Mouse (Mus musculus) forebrain, postnatal 0 days (tissue): ENCODE results near the gene Ttyh2. TPM values are rescaled to one million over a fixed set of nuclear protein-coding genes. Genes with fewer than 3 reads are reported as not detected.

ENCODE experiments used
- ATAC-seq: fragments of 200-750 bp; cut with Nextera tagmentation; 2 replicates; pipeline ENCODE4 v1.8.0; 2017; ENCODE audit warnings: mild to moderate bottlenecking, moderate library complexity
- DNase-seq: peaks from one replicate; pipeline ENCODE4 v3.0.0-alpha.2; 2015
- H3K27ac ChIP-seq: fragments of 300-500 bp; sonication (generic); 2 replicates; pipeline ENCODE4 v1.5.1; 2014; ENCODE audit warnings: low read depth, mild to moderate bottlenecking, antibody characterized with exemption, low read length, moderate library complexity, mixed read lengths
- H3K27me3 ChIP-seq: fragments of 300-500 bp; sonication (generic); 2 replicates; pipeline ENCODE4 v1.6.1; 2014; ENCODE audit warnings: mild to moderate bottlenecking, low read length, mixed read lengths; ENCODE audit not compliant: insufficient read depth
- H3K36me3 ChIP-seq: fragments of 300-500 bp; sonication (generic); 2 replicates; pipeline ENCODE4 v1.6.1; 2014; ENCODE audit warnings: mild to moderate bottlenecking, moderate library complexity; ENCODE audit not compliant: insufficient read depth
- H3K4me1 ChIP-seq: fragments of 300-500 bp; sonication (generic); 2 replicates; pipeline ENCODE4 v1.6.1; 2014; ENCODE audit warnings: antibody characterized with exemption; ENCODE audit not compliant: insufficient read depth
- H3K4me2 ChIP-seq: fragments of 300-500 bp; sonication (generic); 2 replicates; pipeline ENCODE4 v1.6.1; 2014; ENCODE audit warnings: low read depth, mild to moderate bottlenecking, moderate library complexity
- H3K4me3 ChIP-seq: fragments of 300-500 bp; sonication (generic); 2 replicates; pipeline ENCODE4 v1.5.1; 2014; ENCODE audit warnings: low read depth, low read length, mixed read lengths
- H3K9ac ChIP-seq: fragments of 300-500 bp; sonication (generic); 2 replicates; pipeline ENCODE4 v1.6.1; 2014; ENCODE audit warnings: mild to moderate bottlenecking
- H3K9me3 ChIP-seq: fragments of 300-500 bp; sonication (generic); 2 replicates; pipeline ENCODE4 v1.6.1; 2016; ENCODE audit warnings: low read length
- CTCF ChIP-seq: sonication (generic); IDR thresholded peaks from 2 replicates; pipeline ENCODE4 v1.5.1; 2016; ENCODE audit warnings: antibody characterized with exemption, control low read depth, low read depth
- WGBS: fragments of 180-500 bp; shearing (Covaris S2); extraction: QIAGEN DNeasy Blood & Tissue Kit; methylation state at CpG from one replicate; pipeline ENCODE4 v1.1.7; 2014; 5-methylcytosine and 5-hydroxymethylcytosine counted together
- polyA plus RNA-seq: library from polyadenylated mRNA; unstranded; fragments of >200 nt; fragmentation: Nextera tagmentation; extraction: Ambion mirVana; gene quantifications from 2 replicates; pipeline ENCODE4 v1.2.1, GENCODE M21; 2015
- total RNA-seq: library from RNA; depleted of rRNA; stranded (reverse); fragments of >200 nt; gene quantifications from 2 replicates; pipeline ENCODE4 v1.2.3, GENCODE M21; 2014

The Ttyh2 gene
- total and polyA plus RNA-seq, 2 experiments from 2014 or later, result 26.4 to 29.9 TPM

- Histone ChIP-seq H3K27me3 (no peaks in the 10 kb centered on the region), H3K36me3 (no peaks in the 10 kb centered on the region), H3K4me1 (no peaks in the 10 kb centered on the region), H3K9ac (no peak overlapping the region), H3K27ac (no peak overlapping the region), H3K9me3 (0 out of 2 replicates have a peak, but pooled peaks cover 5% of the 10 kb centered on the region), H3K4me3 (no peak overlapping the region), H3K4me2 (no peak overlapping the region)
- no peak for DNase-seq
- WGBS, result 46% methylated on average over 2 of the region's 2 CpGs
- no peak for ATAC-seq
- TF ChIP-seq CTCF, result peak; percentile 16
Measured at GRCm38 (mm10) chr11:114644122-114644521, 31.1 kb upstream of the Ttyh2 start.

DNA sequence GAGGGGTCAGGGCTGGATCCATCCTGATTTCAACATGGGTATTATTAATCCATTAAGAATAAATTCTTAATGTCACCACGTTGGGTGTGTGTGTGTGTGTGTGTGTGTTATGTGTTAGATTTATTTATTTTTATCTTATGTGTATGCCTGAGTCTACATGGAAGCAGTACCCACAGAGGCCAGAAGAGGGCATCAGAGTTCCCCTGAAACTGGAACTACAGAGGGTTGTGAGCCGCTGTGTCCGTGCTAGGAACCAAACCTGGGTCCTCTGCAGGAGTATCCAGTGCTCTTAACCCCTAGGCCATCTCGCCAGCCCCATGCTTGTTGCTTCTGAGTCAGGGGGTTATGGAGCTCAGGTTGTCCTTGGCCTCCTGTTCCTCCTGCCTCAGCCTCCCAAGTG, 25.7 kb upstream of the Ttyh2 start:
- no peaks in the 10 kb centered on the region for H3K4me1 ChIP-seq

DNA sequence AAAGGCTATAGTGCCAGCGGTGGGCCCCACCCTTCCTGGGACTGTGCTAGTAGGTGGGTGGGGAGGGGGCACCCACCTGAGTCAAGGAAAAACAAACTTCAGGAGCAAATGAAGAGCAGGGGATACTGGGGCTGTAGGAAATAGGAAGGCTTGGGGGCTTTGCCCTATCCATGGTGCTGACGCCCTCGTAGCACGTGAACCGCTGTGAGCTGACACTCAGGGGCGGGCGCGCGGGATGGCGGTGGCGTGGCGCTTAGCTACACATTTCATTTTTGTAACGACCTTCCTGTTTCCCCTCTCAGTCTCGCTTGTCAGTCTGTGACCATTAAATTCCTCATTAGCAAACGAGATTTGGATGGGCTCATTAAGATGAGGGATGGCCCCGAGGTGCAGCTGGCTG, 22.7 kb upstream of the Ttyh2 start:
- no peak overlapping the region for H3K27ac ChIP-seq
- no peaks in the 10 kb centered on the region for H3K4me1 ChIP-seq
- H3K9me3 ChIP-seq, result no peaks in the 10 kb centered on the region
- no peaks in the 10 kb centered on the region for H3K36me3 ChIP-seq
- no peaks in the 10 kb centered on the region for H3K27me3 ChIP-seq
- WGBS, result 3% methylated on average over 16 of the region's 16 CpGs
- ATAC-seq, result peak; percentile 32; the same call in 1 of the 2 replicates
- no peak overlapping the region for H3K4me3 ChIP-seq
- no peak overlapping the region for H3K9ac ChIP-seq
- DNase-seq, result no peak
- peak overlapping the region; percentile 18; the same call in 1 of the 2 replicates for H3K4me2 ChIP-seq
- no peak for TF ChIP-seq CTCF

More for the DNA sequence above, 25.7 kb upstream of the Ttyh2 start:
- Histone ChIP-seq H3K27me3 (no peaks in the 10 kb centered on the region), H3K27ac (no peak overlapping the region), H3K9me3 (0 out of 2 replicates have a peak, but pooled peaks cover 5% of the 10 kb centered on the region), H3K4me2 (no peak overlapping the region), H3K36me3 (no peaks in the 10 kb centered on the region), H3K9ac (no peak overlapping the region), H3K4me3 (no peak overlapping the region)
- WGBS, result 73% methylated on average over 4 of the region's 4 CpGs
- ATAC-seq (no peak), DNase-seq (no peak)
- no peak for TF ChIP-seq CTCF

GRCm38 (mm10) chr11:114653664-114654063, 21.6 kb upstream of the Ttyh2 start:
- Histone ChIP-seq H3K4me3 (no peak overlapping the region), H3K4me1 (no peaks in the 10 kb centered on the region), H3K36me3 (no peaks in the 10 kb centered on the region), H3K27ac (no peak overlapping the region), H3K9me3 (no peaks in the 10 kb centered on the region), H3K27me3 (no peaks in the 10 kb centered on the region), H3K9ac (no peak overlapping the region), H3K4me2 (no peak overlapping the region)
- ATAC-seq (no peak), DNase-seq (no peak)
- TF ChIP-seq CTCF, result no peak
- WGBS, result 83% methylated on average over 6 of the region's 6 CpGs

- no peaks in the 10 kb centered on the region for H3K4me1 ChIP-seq
- WGBS, result 69% methylated on average over 5 of the region's 5 CpGs
- no peak overlapping the region for H3K27ac ChIP-seq
- peak; percentile 13 for TF ChIP-seq CTCF
- ATAC-seq (no peak), DNase-seq (no peak)
- no peaks in the 10 kb centered on the region for H3K9me3 ChIP-seq
- H3K36me3 ChIP-seq, result no peaks in the 10 kb centered on the region
- H3K4me3 ChIP-seq, result no peak overlapping the region
- no peaks in the 10 kb centered on the region for H3K27me3 ChIP-seq
- no peak overlapping the region for H3K4me2 ChIP-seq
- no peak overlapping the region for H3K9ac ChIP-seq
Measured at GRCm38 (mm10) chr11:114654552-114654951, 20.7 kb upstream of the Ttyh2 start.

DNA sequence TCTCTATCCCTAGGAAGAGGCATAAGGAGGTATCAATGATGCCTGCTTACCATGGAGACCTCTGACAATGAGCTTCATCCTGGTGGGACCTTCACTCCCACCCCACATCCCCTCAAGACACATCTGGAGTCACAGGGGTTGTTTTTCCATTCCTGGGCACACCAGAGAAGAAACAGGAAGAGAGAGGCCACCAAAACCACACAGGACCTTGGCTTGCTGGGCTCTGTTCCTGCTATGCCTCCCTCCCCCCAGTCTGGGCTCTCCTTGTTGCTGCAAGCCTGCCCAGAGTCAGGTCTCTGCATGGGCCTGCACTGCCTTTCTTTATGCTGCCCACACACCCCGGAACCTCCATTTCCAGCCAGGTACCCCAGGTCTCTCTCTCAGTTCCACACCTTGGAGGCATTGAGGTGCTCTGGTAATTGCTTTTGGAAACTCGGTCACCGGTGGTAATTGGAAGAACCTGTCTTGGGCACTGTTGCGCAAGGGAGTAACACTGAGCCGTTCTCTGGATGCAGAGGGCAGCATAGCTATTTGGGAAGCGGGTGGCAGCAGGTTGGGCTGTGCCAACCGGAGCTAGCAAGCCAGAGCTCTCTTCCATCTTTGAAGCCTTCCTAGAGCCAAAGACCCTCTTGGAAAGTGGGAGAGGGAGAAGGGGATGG, 19.8 kb upstream of the Ttyh2 start:
- no peaks in the 10 kb centered on the region for H3K9me3 ChIP-seq
- no peak overlapping the region for H3K9ac ChIP-seq
- H3K4me1 ChIP-seq, result no peaks in the 10 kb centered on the region
- WGBS, result 85% methylated on average over 7 of the region's 7 CpGs
- no peak overlapping the region for H3K27ac ChIP-seq
- no peak for TF ChIP-seq CTCF
- DNase-seq, result no peak
- no peak for ATAC-seq
- no peak overlapping the region for H3K4me2 ChIP-seq
- no peaks in the 10 kb centered on the region for H3K36me3 ChIP-seq
- no peaks in the 10 kb centered on the region for H3K27me3 ChIP-seq
- no peak overlapping the region for H3K4me3 ChIP-seq

DNA sequence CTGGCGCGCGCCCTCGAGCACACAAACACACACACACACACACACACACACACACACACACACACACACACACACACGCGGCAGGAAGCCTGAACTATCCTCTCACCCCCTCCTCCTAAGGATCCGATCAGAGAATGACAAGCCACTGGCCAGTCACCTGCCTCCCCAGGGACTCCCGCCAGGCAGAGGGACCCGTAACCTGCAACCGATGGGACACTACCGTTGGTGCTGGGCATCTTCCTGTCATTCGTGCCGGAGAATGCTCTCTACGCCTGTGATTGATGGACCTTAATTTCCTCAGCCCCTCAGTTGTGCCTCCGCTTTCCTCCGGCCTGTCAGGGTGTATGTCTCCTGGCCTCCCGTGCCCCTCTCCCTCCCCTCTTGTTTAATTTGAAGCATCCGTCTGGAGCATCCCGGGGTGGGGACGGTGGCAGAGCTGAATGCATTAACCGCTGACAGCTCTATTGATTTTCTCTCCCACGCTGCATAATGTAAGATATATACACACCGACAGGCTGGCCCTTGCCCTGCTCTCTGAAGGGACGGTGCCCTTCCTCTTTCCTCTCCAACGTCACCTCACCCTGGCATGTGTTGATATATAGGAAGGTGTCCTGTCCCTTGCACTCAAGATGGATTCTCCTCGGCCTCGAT, 18.1 kb upstream of the Ttyh2 start:
- Histone ChIP-seq H3K27ac (no peak overlapping the region), H3K4me3 (no peak overlapping the region), H3K9me3 (no peaks in the 10 kb centered on the region), H3K4me2 (no peak overlapping the region), H3K27me3 (no peaks in the 10 kb centered on the region), H3K4me1 (no peaks in the 10 kb centered on the region), H3K36me3 (no peaks in the 10 kb centered on the region), H3K9ac (no peak overlapping the region)
- no peak for TF ChIP-seq CTCF
- 53% methylated on average over 27 of the region's 27 CpGs for WGBS
- DNase-seq, result no peak
- ATAC-seq, result peak; percentile 18; the same call in 1 of the 2 replicates
